Mouse (Mus musculus) embryonic fibroblast, embryonic 13.5 days (primary cell): Measurements from ENCODE around the gene Abcd3.

Experiments
- CTCF ChIP-seq: IDR thresholded peaks from 2 replicates; pipeline ENCODE4 v1.5.1; 2011; ENCODE audit warnings: mild to moderate bottlenecking, control low read depth, low read length, moderate library complexity, borderline replicate concordance; ENCODE audit not compliant: insufficient read depth
- POLR2A ChIP-seq: IDR thresholded peaks from 2 replicates; pipeline ENCODE4 v1.6.1; 2011; ENCODE audit warnings: low read depth, mild to moderate bottlenecking, control low read depth, low read length, moderate library complexity

GRCm38 (mm10) chr3:121721691-121722070 lies 93.4 kb downstream of the Abcd3 start:
- TF ChIP-seq CTCF (no peak), POLR2A (no peak)
